Mouse (Mus musculus): Measurements from ENCODE around the gene Rab17.

Gene Rab17

DNA sequence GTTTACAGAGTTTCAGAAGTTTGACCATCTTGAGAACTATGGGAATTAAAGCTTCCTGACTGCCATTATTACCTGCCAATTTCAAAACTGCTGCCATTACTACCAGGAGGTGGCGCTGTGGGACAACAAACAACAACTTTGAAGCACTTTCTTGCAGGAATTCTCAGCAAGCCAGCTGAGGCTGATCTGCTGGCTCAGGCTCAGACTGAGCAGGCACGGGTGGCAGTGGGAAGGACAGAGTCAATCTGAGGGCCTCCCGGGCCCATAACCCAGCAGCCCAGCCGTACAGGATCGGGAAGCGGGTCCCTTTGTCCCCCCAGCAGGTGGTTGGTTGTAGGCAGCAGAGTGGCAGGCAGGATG, 40.9 kb downstream of the Rab17 start:
- DNase-seq (ENCODE audit: low read depth, low spot score): peak; percentile 81

DNA sequence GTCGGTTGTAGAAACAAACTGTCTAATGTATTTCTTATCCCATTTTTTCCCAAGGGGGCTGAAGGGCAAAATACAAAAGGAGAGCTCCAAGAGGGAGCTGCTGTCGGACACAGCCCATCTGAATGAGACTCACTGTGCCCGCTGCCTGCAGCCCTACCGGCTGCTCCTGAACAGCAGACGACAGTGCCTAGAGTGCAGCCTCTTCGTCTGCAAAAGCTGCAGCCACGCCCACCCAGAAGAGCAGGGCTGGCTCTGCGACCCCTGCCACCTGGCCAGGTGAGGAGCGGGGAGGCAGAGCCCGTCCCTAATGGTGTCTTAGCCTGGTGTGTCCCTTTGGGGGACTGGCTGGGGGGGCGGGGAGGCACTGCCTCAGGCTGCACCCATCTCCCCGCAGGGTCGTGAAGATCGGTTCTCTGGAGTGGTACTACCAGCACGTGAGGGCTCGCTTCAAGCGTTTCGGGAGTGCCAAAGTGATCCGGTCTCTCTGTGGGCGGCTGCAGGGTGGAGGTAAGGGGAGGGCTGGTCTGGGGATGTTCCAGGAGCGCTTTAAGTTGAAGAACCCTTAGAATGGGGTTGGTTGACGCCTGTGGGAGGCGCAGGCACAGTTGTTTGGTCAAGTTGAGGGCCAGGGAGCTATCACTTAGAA, 41.4 kb downstream of the Rab17 start:
- no peak for DNase-seq (ENCODE audit: low read depth, low spot score)

DNA sequence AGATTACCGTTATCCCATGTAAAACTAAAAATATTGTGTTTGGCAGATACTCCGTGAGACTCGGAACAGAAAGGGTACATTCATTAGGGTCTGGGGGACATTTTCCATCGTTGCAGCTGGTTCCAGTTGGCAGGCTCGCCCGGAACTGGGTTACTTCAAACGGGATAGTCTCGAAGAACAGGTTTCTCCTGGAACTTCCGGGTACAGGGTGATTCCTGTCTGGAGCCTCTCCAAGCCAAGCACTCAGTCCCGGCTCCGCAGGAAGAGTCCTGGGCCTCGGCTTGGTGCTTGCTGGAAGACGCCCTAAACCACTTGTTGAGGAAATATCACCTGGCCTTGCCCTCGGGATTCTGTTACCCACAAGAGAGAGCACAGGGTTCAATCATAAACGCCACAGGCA, 42.2 kb downstream of the Rab17 start:
- no peak for DNase-seq (ENCODE audit: low read depth, low spot score)

DNA sequence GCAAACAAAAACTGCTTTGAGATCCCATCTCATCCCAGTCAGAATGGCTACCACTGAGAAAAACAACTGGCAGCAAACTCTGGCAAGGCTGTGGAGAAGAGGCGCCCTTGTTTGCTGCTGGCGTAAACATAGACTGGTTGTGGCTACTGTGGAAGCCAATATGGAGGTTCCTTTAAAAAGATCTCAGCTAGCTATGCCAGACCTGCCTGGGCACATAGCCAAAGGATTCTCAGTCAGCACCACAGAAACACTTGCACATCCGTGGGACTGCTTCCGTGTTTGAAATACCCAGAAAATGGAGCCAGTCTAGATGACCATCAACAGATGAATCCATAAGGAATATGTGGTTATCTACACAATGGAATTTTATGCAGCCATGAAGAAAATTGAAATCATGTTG, 43.4 kb downstream of the Rab17 start:
- peak; percentile 36 for DNase-seq (ENCODE audit: low read depth, low spot score)

DNA sequence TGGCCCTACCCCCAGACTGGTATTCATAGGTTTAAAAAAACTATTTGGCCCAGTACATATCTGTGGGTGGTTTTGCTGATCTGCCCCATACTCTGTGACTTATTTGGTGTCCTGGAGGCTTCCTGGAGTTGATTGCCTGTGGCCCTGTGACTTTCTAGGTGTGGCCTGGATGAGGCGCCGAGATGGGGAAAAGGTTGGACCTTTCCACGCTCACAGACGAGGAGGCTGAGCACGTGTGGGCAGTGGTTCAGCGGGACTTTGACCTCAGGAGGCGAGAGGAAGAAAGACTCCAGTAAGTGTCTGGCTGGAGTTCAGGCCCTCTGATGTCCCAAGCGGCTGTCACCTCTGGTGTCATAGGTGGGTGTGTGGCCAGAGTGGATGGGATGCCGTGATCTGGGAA, 47.8 kb downstream of the Rab17 start:
- no peak for DNase-seq (ENCODE audit: low read depth, low spot score)

DNA sequence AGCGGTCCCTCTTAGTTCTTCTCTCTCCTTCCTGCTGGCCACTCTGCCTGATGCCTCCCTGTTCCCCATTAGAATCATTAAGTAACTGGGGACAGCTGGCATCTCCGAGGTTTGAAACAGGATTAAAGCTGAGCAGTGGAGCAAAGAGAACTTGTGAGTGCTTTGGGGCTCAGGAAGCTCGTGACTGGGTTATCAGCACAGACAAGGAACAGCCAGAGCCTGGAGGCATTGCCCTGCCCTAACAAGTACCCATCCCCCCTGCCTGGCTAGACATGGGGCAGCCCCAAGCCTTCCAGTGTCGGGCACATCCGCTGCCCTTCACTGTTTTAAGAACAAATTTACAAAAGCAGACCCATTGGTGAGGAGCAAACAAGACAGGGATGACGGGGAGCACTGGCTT, 52.0 kb downstream of the Rab17 start:
- DNase-seq (ENCODE audit: low read depth, low spot score): no peak

DNA sequence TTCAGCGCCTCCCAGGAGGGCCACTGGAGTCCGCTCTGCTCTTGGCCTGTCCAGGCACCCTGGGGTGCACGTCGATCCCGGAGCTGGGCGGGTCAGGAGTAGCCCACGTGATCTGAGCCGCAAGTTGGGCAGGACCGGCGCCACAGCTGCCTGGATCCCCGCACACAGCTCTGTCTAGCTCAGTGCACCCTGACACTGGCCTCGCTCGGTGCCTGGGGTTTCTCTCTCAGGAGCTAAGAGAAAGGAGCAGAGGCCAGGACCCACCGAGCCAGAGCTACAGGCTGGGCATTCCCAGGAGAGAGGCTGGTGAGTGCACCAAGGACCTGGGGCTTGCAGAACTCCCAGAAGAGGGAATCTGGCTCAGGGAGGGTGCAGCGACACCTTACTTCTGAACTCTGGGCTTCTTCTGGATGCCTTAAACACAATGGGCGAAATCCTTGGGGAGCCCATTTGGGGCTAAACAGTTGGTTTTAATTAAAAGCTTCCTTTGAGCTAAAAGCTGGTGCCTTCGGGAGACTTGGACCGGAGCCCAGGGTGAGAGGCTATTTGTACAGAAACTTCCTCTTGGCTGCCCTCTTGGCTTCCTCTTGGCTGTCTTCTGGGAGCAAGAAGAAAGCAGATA, 54.4 kb downstream of the Rab17 start, which contains the start of gene Mlph:
Gene Mlph, plus strand, starts transcription at position 138 of the 622 bp plus-strand sequence.
- no peak for DNase-seq (ENCODE audit: low read depth, low spot score)

DNA sequence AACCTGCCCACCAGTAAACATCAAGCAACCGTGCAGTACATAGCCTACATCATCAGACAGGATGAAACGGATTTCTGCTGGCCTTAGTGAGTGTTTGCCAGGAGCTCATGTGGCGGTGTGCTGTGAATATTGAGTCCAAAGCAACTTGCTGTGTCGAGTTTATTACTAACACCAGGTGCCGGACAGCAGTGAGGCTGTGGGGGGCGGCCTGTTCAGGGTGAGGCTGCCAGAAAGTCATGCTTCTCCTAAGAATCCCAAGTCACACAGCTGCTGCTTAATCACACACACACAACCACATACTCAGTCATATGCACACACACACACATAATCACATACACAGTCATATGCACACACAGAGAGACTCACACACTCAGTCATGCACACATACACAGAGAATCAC, 56.2 kb downstream of the Rab17 start:
- DNase-seq (ENCODE audit: low read depth, low spot score): no peak

DNA sequence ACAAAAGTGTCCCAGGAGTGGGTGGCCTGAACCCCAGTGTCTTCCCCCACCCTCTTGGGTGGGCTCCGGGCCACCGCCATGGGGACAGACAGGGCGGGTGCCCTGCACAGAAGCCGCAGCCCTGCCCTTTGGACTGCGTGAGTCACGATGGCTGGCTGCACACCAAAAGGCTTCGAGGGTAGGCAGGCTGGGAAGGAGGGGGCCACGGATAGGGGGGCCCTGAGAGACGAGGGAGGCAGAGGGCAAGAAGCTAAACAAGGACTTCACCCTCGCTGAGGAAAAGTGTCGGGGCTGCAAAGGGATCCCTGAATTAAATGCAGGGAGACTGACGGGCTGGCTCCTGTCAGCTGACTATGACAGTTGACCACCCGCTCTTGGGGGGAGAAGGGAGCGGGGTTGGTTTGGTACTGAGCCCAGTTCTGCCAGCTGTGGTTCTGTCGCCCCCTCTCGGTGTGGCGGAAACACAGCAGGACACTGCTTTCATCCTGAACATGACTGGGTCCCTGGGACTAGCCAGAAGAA, 59.8 kb downstream of the Rab17 start:
- no peak for DNase-seq (ENCODE audit: low read depth, low spot score)

DNA sequence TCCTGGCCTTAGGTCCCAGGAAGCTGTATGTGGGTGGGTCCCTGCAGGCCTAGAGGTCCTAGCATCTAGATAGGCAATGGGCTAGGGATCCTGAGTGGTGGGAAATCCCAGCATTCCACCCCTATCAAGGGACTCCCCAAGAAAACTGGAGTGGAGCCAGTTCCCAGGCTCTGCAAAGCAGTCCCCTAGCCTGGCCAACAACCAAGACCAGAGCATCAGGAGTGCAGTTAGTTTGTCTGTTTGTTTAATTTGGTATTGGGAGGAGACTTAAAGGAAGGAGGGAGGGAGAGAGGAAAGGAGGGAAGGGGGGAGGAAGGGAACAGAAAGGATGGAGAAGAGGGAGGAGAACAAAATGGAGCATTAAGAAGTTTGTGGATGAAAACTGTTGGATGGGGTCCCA, 60.3 kb downstream of the Rab17 start:
- DNase-seq (ENCODE audit: low read depth, low spot score): no peak
